Mouse (Mus musculus) midbrain, postnatal 0 days (tissue): ENCODE data around the gene Snx6. TPM values are rescaled to one million over a fixed set of nuclear protein-coding genes. Genes with fewer than 3 reads are reported as not detected.
"Not testable (repeated sequence)": the region's sequence is repeated elsewhere in the genome, so short reads cannot be mapped to it uniquely, and the experiment has no call there.

ENCODE experiments used
- ATAC-seq: fragments of 200-750 bp; cut with Nextera tagmentation; 2 replicates; pipeline ENCODE4 v1.8.0; 2017; ENCODE audit warnings: moderate number of reproducible peaks, mild to moderate bottlenecking, moderate TSS enrichment, moderate library complexity; ENCODE audit not compliant: low FRiP score
- DNase-seq: peaks from one replicate; pipeline ENCODE4 v3.0.0-alpha.2; 2015; ENCODE audit warnings: low spot score
- H3K27ac ChIP-seq: fragments of 300-500 bp; sonication (generic); 2 replicates; pipeline ENCODE4 v1.5.1; 2014; ENCODE audit warnings: low read depth, mild to moderate bottlenecking, low read length, mixed read lengths
- H3K27me3 ChIP-seq: fragments of 300-500 bp; sonication (generic); 2 replicates; pipeline ENCODE4 v1.6.1; 2014; ENCODE audit warnings: low read length, control low read depth, mixed read lengths; ENCODE audit not compliant: insufficient read depth
- H3K36me3 ChIP-seq: fragments of 300-500 bp; sonication (generic); 2 replicates; pipeline ENCODE4 v1.6.1; 2014; ENCODE audit warnings: low read length, control low read depth, mixed read lengths; ENCODE audit not compliant: insufficient read depth
- H3K4me1 ChIP-seq: fragments of 300-500 bp; sonication (generic); 2 replicates; pipeline ENCODE4 v1.6.1; 2014; ENCODE audit warnings: mild to moderate bottlenecking, control low read depth, antibody characterized with exemption, low read length, mixed read lengths; ENCODE audit not compliant: insufficient read depth
- H3K4me2 ChIP-seq: fragments of 300-500 bp; sonication (generic); 2 replicates; pipeline ENCODE4 v1.6.1; 2014; ENCODE audit warnings: low read depth, mild to moderate bottlenecking, low read length, mixed read lengths; ENCODE audit not compliant: poor library complexity, severe bottlenecking
- H3K4me3 ChIP-seq: fragments of 300-500 bp; sonication (generic); 2 replicates; pipeline ENCODE4 v1.5.1; 2014; ENCODE audit warnings: low read depth, mild to moderate bottlenecking, low read length, moderate library complexity
- H3K9ac ChIP-seq: fragments of 300-500 bp; sonication (generic); replicated peaks from 2 replicates; pipeline ENCODE4 v1.6.1; 2014; ENCODE audit warnings: mild to moderate bottlenecking, low read length, moderate library complexity, mixed read lengths; ENCODE audit not compliant: poor library complexity, severe bottlenecking
- H3K9me3 ChIP-seq: fragments of 300-500 bp; sonication (generic); 2 replicates; pipeline ENCODE4 v1.6.1; 2016; ENCODE audit warnings: low read length, control low read depth
- CTCF ChIP-seq: IDR thresholded peaks from 2 replicates; pipeline ENCODE4 v1.5.1; 2016; ENCODE audit warnings: antibody characterized with exemption, mild to moderate bottlenecking
- WGBS: fragments of 180-500 bp; shearing (Covaris S2); extraction: QIAGEN DNeasy Blood & Tissue Kit; methylation state at CpG from one replicate; pipeline ENCODE4 v1.1.7; 2014; 5-methylcytosine and 5-hydroxymethylcytosine counted together
- polyA plus RNA-seq: library from polyadenylated mRNA; unstranded; fragments of >200 nt; fragmentation: Nextera tagmentation; extraction: Ambion mirVana; gene quantifications from 2 replicates; pipeline ENCODE4 v1.2.1, GENCODE M21; 2015
- total RNA-seq: library from RNA; depleted of rRNA; stranded (reverse); fragments of >200 nt; gene quantifications from 2 replicates; pipeline ENCODE4 v1.2.3, GENCODE M21; 2014

Snx6 gene
- total and polyA plus RNA-seq, 2 experiments from 2014 or later: 76.8 to 141 TPM

- Histone ChIP-seq H3K27ac (no peak overlapping the region), H3K36me3 (no peaks in the 10 kb centered on the region), H3K27me3 (no peaks in the 10 kb centered on the region), H3K4me2 (no peak overlapping the region), H3K9ac (no peak overlapping the region), H3K9me3 (no peaks in the 10 kb centered on the region), H3K4me1 (peaks cover 10% of the 10 kb centered on the region), H3K4me3 (no peak overlapping the region)
- no peak for TF ChIP-seq CTCF
- ATAC-seq (no peak), DNase-seq (no peak)
- 92% methylated on average over 8 of the region's 8 CpGs for WGBS
Observed at GRCm38 (mm10) chr12:54791465-54791864, 4.0 kb downstream of the Snx6 start.

GRCm38 (mm10) chr12:54789346-54790143 lies 6.0 kb downstream of the Snx6 start:
- Histone ChIP-seq H3K4me3 (no peak overlapping the region), H3K27ac (no peak overlapping the region), H3K4me2 (no peak overlapping the region), H3K27me3 (no peaks in the 10 kb centered on the region), H3K9me3 (no peaks in the 10 kb centered on the region), H3K36me3 (no peaks in the 10 kb centered on the region), H3K4me1 (peaks cover 10% of the 10 kb centered on the region), H3K9ac (no peak overlapping the region)
- ATAC-seq (peak; percentile 49; the same call in 1 of the 2 replicates), DNase-seq (no peak)
- TF ChIP-seq CTCF: no peak
- 23% methylated on average over 11 of the region's 11 CpGs for WGBS

GRCm38 (mm10) chr12:54763624-54764023 lies 31.9 kb downstream of the Snx6 start:
- no peaks in the 10 kb centered on the region for H3K9me3 ChIP-seq
- H3K36me3 ChIP-seq: peaks cover 50% of the 10 kb centered on the region

GRCm38 (mm10) chr12:54760676-54761075 lies 34.8 kb downstream of the Snx6 start:
- ATAC-seq: no peak
- peaks cover 50% of the 10 kb centered on the region for H3K36me3 ChIP-seq

More at GRCm38 (mm10) chr12:54763624-54764023, 31.9 kb downstream of the Snx6 start:
- 95% methylated on average over 12 of the region's 12 CpGs for WGBS
- Histone ChIP-seq H3K9ac (no peak overlapping the region), H3K27me3 (no peaks in the 10 kb centered on the region), H3K4me1 (no peaks in the 10 kb centered on the region), H3K4me2 (no peak overlapping the region), H3K27ac (no peak overlapping the region), H3K4me3 (no peak overlapping the region)
- DNase-seq (no peak), ATAC-seq (no peak)
- no peak for TF ChIP-seq CTCF

GRCm38 (mm10) chr12:54758846-54759245 lies 36.7 kb downstream of the Snx6 start:
- H3K36me3 ChIP-seq: peaks cover 53% of the 10 kb centered on the region

More at GRCm38 (mm10) chr12:54760676-54761075, 34.8 kb downstream of the Snx6 start:
- no peaks in the 10 kb centered on the region for H3K27me3 ChIP-seq
- no peak overlapping the region for H3K27ac ChIP-seq
- DNase-seq: no peak
- H3K9me3 ChIP-seq: no peaks in the 10 kb centered on the region
- no peak overlapping the region for H3K4me3 ChIP-seq
- no peak overlapping the region for H3K4me2 ChIP-seq
- no peak overlapping the region for H3K9ac ChIP-seq
- no peak for TF ChIP-seq CTCF
- no peaks in the 10 kb centered on the region for H3K4me1 ChIP-seq
- 100% methylated on average over 1 of the region's 1 CpGs for WGBS

GRCm38 (mm10) chr12:54748647-54749046 lies 46.9 kb downstream of the Snx6 start:
- TF ChIP-seq CTCF: no peak
- Histone ChIP-seq H3K4me2 (no peak overlapping the region), H3K27me3 (no peaks in the 10 kb centered on the region), H3K9me3 (no peaks in the 10 kb centered on the region), H3K4me3 (no peak overlapping the region), H3K36me3 (peaks cover 29% of the 10 kb centered on the region), H3K9ac (no peak overlapping the region), H3K4me1 (no peaks in the 10 kb centered on the region), H3K27ac (no peak overlapping the region)
- 94% methylated on average over 8 of the region's 8 CpGs for WGBS
- ATAC-seq (no peak), DNase-seq (no peak)

More at GRCm38 (mm10) chr12:54758846-54759245, 36.7 kb downstream of the Snx6 start:
- DNase-seq: no peak
- Histone ChIP-seq H3K4me1 (no peaks in the 10 kb centered on the region), H3K27me3 (no peaks in the 10 kb centered on the region), H3K27ac (no peak overlapping the region), H3K4me2 (no peak overlapping the region), H3K9ac (no peak overlapping the region), H3K9me3 (no peaks in the 10 kb centered on the region), H3K4me3 (no peak overlapping the region)
- ATAC-seq: no peak
- WGBS: 97% methylated on average over 2 of the region's 2 CpGs
- TF ChIP-seq CTCF: peak; percentile 45

- not testable (repeated sequence) for H3K9me3 ChIP-seq, H3K27me3 ChIP-seq, H3K4me2 ChIP-seq, H3K27ac ChIP-seq, H3K4me3 ChIP-seq, H3K4me1 ChIP-seq, H3K36me3 ChIP-seq, DNase-seq, H3K9ac ChIP-seq
- ATAC-seq: peak; percentile 68
- WGBS: 0% methylated on average over 7 of the region's 33 CpGs
Observed at GRCm38 (mm10) chr12:54738661-54739243, 56.8 kb downstream of the Snx6 start.

GRCm38 (mm10) chr12:54737891-54738660 lies 57.4 kb downstream of the Snx6 start:
- not testable (repeated sequence) for DNase-seq, H3K36me3 ChIP-seq
- WGBS: no CpG with 5 or more reads among the region's 21 CpGs

More at GRCm38 (mm10) chr12:54737891-54738660, 57.4 kb downstream of the Snx6 start:
- peak; percentile 83 for ATAC-seq
- H3K4me1 ChIP-seq, H3K27ac ChIP-seq, H3K27me3 ChIP-seq, H3K4me2 ChIP-seq, H3K9ac ChIP-seq, H3K4me3 ChIP-seq, H3K9me3 ChIP-seq: not testable (repeated sequence)
